Mouse (Mus musculus): ENCODE measurements around the gene Sbk2. TPM values are rescaled to one million over a fixed set of nuclear protein-coding genes. Genes with fewer than 3 reads are reported as not detected.

Sbk2 gene
- total RNA-seq, 2 experiments from 2014 or later: 37.4 to 119 TPM

DNA sequence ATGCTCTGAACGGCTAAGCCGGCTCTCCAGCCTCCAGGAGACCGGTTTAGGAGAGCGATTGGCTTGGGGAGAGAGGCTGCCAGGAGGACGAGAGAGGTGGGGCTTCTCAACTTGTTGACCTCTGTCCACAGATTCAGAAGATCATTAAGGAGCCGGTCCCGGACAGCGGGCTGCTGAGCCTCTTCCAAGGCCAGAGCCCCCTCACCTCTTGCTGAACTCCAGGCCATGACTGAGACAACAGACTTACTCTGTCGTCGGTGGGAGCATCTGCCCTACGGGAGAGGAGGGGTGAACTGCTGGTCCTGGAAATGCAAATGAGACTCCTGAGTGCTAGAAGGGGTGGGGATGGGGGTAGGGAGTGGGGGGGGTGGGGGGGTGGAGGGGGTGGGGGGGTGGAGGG lies 69.0 kb downstream of the Sbk2 start:
- no peak for DNase-seq (ENCODE audit: low spot score)

Other genes starting within 250 kb of the Sbk2 start
- gene Tmem150b, start 239.2 kb downstream of the Sbk2 start, total RNA-seq (2021): not detected
- gene Kmt5c, start 224.3 kb downstream of the Sbk2 start, total RNA-seq (2021): 1 to 10 TPM; 5.5 to 5.6 TPM
- 1 to 10 TPM in 1 of 2 experiments, under 1 TPM in 1; 0.87 to 1.3 TPM for gene Cox6b2, start 211.3 kb downstream of the Sbk2 start, total RNA-seq (2021)
- gene Fam71e2, start 193.1 kb downstream of the Sbk2 start, total RNA-seq (2021): not detected
- gene Il11, start 181.5 kb downstream of the Sbk2 start, total RNA-seq (2021): under 1 TPM in 1 of 2 experiments, not detected in 1; 0.14 TPM
- not detected for gene Tmem190, start 181.5 kb downstream of the Sbk2 start, total RNA-seq (2021)
- gene Tmem238, start 174.8 kb downstream of the Sbk2 start, total RNA-seq (2021): 10 to 100 TPM in 1 of 2 experiments, 1 to 10 TPM in 1; 7.1 to 10.0 TPM
- gene Rpl28, start 171.5 kb downstream of the Sbk2 start, total RNA-seq (2021): 100 to 1,000 TPM; 582 to 601 TPM
- 10 to 100 TPM; 84.1 to 86.9 TPM for gene Ube2s, start 151.8 kb downstream of the Sbk2 start, total RNA-seq (2021)
- not detected for gene Shisa7, start 119.7 kb downstream of the Sbk2 start, total RNA-seq (2021)
- 1 to 10 TPM; 6.0 to 8.2 TPM for gene Isoc2b, start 94.1 kb downstream of the Sbk2 start, total RNA-seq (2021)
- 10 to 100 TPM; 26.9 to 32.6 TPM for gene Isoc2a, start 87.3 kb downstream of the Sbk2 start, total RNA-seq (2021)
- gene Gm36210, start 57.9 kb downstream of the Sbk2 start, total RNA-seq (2021): under 1 TPM; 0.18 to 0.64 TPM
- 1 to 10 TPM; 8.7 to 8.9 TPM for gene Zfp628, start 49.2 kb downstream of the Sbk2 start, total RNA-seq (2021)
- 1 to 10 TPM; 3.2 to 4.6 TPM for gene Nat14, start 42.4 kb downstream of the Sbk2 start, total RNA-seq (2021)
- 1 to 10 TPM; 3.9 to 4.7 TPM for gene Ssc5d, start 38.6 kb downstream of the Sbk2 start, total RNA-seq (2021)
- 10 to 100 TPM in 1 of 2 experiments, 1 to 10 TPM in 1; 1.8 to 15.5 TPM for gene Sbk3, start 6.8 kb upstream of the Sbk2 start, total RNA-seq (2021)
- 10 to 100 TPM in 1 of 2 experiments, 1 to 10 TPM in 1; 8.7 to 13.9 TPM for gene Zfp579, start 31.8 kb upstream of the Sbk2 start, total RNA-seq (2021)
- 1 to 10 TPM; 8.0 to 8.5 TPM for gene Zfp524, start 50.0 kb upstream of the Sbk2 start, total RNA-seq (2021)
- 10 to 100 TPM; 19.0 to 24.4 TPM for gene Fiz1, start 50.3 kb upstream of the Sbk2 start, total RNA-seq (2021)
- gene Gm44973, start 51.1 kb upstream of the Sbk2 start, total RNA-seq (2021): not detected
- 10 to 100 TPM; 12.4 to 13.2 TPM for gene Zfp865, start 56.0 kb upstream of the Sbk2 start, total RNA-seq (2021)
- gene Ccdc106, start 56.1 kb upstream of the Sbk2 start, total RNA-seq (2021): not detected
- gene 4632433K11Rik, start 69.7 kb upstream of the Sbk2 start, total RNA-seq (2021): not detected
- gene Zfp784, start 74.0 kb upstream of the Sbk2 start, total RNA-seq (2021): 1 to 10 TPM; 2.7 to 2.8 TPM
- gene Zfp580, start 87.1 kb upstream of the Sbk2 start, total RNA-seq (2021): 1 to 10 TPM; 2.4 to 3.7 TPM
- gene U2af2, start 97.7 kb upstream of the Sbk2 start, total RNA-seq (2021): 10 to 100 TPM; 39.0 to 49.6 TPM
- gene Epn1, start 115.8 kb upstream of the Sbk2 start, total RNA-seq (2021): 100 to 1,000 TPM; 161 to 183 TPM
- gene Rfpl4, start 152.5 kb upstream of the Sbk2 start, total RNA-seq (2021): not detected
- gene Rasl2-9, start 161.5 kb upstream of the Sbk2 start, total RNA-seq (2021): 1 to 10 TPM; 2.1 to 2.6 TPM
- gene Vmn1r55, start 185.3 kb upstream of the Sbk2 start, total RNA-seq (2021): not detected
- not detected for gene Vmn1r56, start 232.3 kb upstream of the Sbk2 start, total RNA-seq (2021)